Mouse (Mus musculus): ENCODE measurements around the gene Cpt1a. TPM values are rescaled to one million over a fixed set of nuclear protein-coding genes. Genes with fewer than 3 reads are reported as not detected.

Cpt1a gene
- polyA plus RNA-seq, 1 experiment from 2014 or later: 7.0 TPM

Small RNA genes within 50 kb of the gene (microRNA-seq; reads per million reads assigned to microRNA genes)
- not detected for gene Mir6984

Other genes starting within 250 kb of the Cpt1a start
- 95.7 and 99.8 TPM in 2 replicates for gene Mrpl21, start 39.4 kb upstream of the Cpt1a start, polyA plus RNA-seq (2016; fragmentation: Nextera tagmentation; extraction: Ambion mirVana)
- 5.1 and 5.7 TPM in 2 replicates for gene Ighmbp2, start 39.3 kb upstream of the Cpt1a start, polyA plus RNA-seq (2016; fragmentation: Nextera tagmentation; extraction: Ambion mirVana)
- gene Tesmin, start 66.5 kb downstream of the Cpt1a start, polyA plus RNA-seq (2016; fragmentation: Nextera tagmentation; extraction: Ambion mirVana): 0.38 and 0.41 TPM in 2 replicates
- gene Gal, start 92.2 kb downstream of the Cpt1a start, polyA plus RNA-seq (2016; fragmentation: Nextera tagmentation; extraction: Ambion mirVana): 0.19 and 0.29 TPM in 2 replicates

All from liver, embryonic 12.5 days (tissue).